Mouse (Mus musculus): ENCODE data around the gene Calcrl.
"Not testable (repeated sequence)": the region's sequence is repeated elsewhere in the genome, so short reads cannot be mapped to it uniquely, and the experiment has no call there.

Gene Calcrl

DNA sequence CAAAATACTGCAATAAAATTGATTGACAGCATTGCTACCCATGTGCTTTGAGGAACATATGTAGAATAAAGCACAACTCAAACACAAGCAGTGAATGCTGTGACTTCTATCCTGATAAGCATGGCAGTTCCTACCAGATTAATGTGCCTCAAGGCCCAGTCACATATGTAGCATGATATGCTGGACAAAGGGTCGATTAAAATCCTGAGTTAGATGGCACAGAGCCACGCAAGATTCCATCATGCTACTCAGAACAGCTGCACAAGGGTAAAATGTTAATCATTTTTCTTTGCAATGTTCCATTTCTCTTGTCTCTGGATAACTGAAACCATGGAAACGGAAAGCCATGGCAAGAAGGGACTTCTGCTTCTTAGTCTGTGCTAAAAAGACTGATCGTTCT lies 28.7 kb downstream of the Calcrl start:
- in situ Hi-C loops (cut with MboI; ENCODE audit: low sequenced_read_pairs): no loop called here

DNA sequence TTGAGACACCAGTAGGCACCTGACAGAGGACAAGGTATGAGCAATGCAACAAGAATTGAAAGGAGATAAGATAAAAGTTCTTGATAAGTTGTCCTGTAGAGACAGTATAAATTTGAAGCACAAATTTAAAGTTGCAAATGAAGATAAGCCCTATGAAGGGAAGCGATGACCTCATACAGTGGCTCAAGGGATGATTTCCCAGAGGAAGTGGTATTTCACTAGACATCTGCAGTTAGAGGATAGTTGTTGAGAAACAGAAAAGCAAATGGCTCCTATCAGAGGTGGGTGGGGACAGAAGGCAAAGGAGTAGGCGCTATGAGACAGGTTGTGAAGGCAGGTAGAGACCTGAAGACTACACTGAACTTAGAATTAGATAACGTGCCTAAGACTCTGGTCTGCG lies 32.0 kb downstream of the Calcrl start:
- in situ Hi-C loops (cut with MboI; ENCODE audit: low sequenced_read_pairs): no loop called here

DNA sequence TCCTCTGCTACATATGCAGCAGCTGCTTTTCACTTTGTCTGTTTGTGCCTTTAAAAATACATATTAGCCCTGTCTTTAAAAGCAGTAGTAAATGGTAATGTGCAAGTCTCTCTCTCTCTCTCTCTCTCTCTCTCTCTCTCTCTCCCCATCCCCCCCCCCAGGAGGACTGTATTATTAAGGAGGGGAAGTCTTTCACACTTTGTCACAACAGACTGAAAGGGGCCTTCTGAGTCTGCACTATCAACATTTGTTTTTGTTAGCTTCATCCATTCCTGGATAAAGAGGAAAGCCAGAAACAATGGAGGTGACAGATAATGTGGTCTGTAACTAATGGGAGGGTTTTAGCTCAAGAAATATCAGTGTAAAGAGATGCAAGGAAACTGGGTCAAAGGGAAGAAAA lies 36.1 kb downstream of the Calcrl start:
- in situ Hi-C loops (cut with MboI; ENCODE audit: low sequenced_read_pairs): no loop called here

GRCm38 (mm10) chr2:84388537-84388936 lies 36.7 kb downstream of the Calcrl start:
- in situ Hi-C loops (cut with MboI; ENCODE audit: low sequenced_read_pairs): not testable (repeated sequence)

GRCm38 (mm10) chr2:84388023-84388416 lies 37.2 kb downstream of the Calcrl start:
- in situ Hi-C loops (cut with MboI; ENCODE audit: low sequenced_read_pairs): no loop called here

- in situ Hi-C loops (cut with MboI; ENCODE audit: low sequenced_read_pairs): no loop called here
Measured at GRCm38 (mm10) chr2:84387394-84388022, 37.7 kb downstream of the Calcrl start.

DNA sequence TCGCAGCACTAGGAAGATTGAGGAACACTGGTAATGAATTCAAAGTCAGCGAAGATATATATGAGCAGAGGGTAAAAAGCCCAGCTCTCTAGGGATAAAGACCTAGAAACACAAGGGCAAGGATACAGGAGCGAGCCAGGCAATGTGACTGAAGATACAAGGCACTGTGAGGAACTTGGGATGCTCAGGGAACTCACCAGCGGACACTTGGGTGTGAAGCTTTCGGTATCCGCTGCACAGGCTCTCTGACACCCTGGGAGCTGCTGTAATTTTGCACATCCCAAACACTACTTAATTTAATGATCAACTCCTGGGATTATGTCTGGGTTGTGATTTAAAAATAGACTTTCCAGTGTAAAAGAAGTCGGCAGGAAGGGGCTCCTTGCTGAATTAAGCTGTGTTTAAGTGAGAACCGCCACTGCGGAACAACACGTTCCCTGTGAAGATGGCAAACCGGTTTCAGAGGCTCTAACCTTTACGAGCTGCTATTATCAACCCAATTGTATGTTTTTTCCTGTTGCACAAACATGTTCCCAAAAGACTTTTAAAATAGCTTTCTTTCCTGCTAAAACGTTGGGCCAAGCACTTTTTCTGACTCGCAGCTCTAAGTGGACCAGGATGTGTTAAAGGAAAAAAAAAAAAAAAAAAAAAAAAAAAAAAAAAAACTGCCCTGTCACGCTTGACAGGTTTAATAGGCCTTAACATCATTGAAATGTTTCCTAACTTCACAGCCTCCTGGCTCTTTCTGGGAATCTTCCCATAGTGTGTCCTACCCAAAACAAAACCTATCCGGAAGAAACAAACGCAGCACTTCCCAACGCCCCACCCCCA lies 38.4 kb downstream of the Calcrl start:
- in situ Hi-C loops (cut with MboI; ENCODE audit: low sequenced_read_pairs): no loop called here

- in situ Hi-C loops (cut with MboI; ENCODE audit: low sequenced_read_pairs): no loop called here
Measured at GRCm38 (mm10) chr2:84384911-84385693, 40.1 kb downstream of the Calcrl start.

DNA sequence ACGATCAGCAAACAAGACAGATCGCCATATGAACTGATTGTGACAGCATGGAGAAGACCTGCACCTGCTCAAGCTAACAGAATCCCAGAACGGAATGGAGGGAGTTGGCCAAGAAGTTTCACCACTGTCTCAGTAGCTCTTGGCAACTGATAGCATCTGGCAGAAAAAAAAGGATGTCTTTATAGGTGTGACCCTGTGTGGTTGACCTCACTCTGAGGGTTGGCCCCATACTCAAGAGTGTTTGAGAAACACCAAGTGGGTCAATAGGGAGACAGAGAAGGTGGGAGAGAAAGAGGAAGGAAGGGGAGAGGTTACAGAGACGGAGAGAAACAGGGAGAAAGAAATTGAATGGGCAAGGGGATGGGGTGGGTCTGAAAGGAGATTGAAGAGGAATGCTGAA lies 41.4 kb downstream of the Calcrl start:
- in situ Hi-C loops (cut with MboI; ENCODE audit: low sequenced_read_pairs): no loop called here

DNA sequence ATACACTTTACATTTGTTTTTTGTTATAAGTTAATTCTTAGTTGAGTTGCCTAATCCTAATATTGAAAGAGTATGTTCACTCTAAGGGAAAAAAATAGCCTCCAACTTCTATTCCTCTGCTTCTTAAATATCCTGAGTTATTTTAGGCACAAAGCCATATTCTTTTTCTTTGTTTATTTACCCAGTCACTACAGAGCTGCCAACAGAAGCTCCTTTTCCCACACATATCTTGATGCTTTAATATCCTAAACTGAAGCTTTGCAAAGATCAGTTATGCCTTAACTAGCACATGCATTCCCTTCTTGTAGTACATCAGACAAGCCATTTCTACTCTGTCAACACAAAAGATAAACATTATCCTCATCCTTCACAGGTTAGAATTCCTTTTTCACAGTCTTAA lies 42.7 kb downstream of the Calcrl start:
- in situ Hi-C loops (cut with MboI; ENCODE audit: low sequenced_read_pairs): no loop called here

- in situ Hi-C loops (cut with MboI; ENCODE audit: low sequenced_read_pairs): no loop called here
Measured at GRCm38 (mm10) chr2:84381997-84382396, 43.2 kb downstream of the Calcrl start.

GRCm38 (mm10) chr2:84380816-84381215 lies 44.4 kb downstream of the Calcrl start:
- in situ Hi-C loops (cut with MboI; ENCODE audit: low sequenced_read_pairs): no loop called here

DNA sequence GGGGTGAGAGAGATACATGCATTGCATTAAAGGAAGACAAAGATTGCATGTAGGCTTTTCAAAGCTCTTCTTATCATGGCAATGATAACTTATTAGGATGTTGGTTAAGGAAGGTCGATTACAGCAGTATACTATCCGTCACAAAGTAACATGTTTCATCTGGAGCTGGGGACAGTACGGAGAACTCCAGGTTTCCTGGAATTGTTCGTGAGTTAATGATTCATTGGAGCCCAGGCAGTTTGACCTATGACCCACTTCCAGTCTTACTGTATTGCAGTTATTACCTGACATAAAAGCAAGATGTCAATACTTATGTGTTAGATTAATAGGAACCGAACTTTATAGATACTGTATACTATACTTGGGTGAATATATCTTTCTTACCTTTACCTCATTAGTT lies 46.5 kb downstream of the Calcrl start:
- in situ Hi-C loops (cut with MboI; ENCODE audit: low sequenced_read_pairs): no loop called here

GRCm38 (mm10) chr2:84369256-84369655 lies 56.0 kb downstream of the Calcrl start:
- in situ Hi-C loops (cut with MboI; ENCODE audit: low sequenced_read_pairs): no loop called here

- in situ Hi-C loops (cut with MboI; ENCODE audit: low sequenced_read_pairs): no loop called here
Measured at GRCm38 (mm10) chr2:84366742-84367141, 58.5 kb downstream of the Calcrl start.

GRCm38 (mm10) chr2:84365266-84365665 lies 59.9 kb downstream of the Calcrl start:
- in situ Hi-C loops (cut with MboI; ENCODE audit: low sequenced_read_pairs): no loop called here

DNA sequence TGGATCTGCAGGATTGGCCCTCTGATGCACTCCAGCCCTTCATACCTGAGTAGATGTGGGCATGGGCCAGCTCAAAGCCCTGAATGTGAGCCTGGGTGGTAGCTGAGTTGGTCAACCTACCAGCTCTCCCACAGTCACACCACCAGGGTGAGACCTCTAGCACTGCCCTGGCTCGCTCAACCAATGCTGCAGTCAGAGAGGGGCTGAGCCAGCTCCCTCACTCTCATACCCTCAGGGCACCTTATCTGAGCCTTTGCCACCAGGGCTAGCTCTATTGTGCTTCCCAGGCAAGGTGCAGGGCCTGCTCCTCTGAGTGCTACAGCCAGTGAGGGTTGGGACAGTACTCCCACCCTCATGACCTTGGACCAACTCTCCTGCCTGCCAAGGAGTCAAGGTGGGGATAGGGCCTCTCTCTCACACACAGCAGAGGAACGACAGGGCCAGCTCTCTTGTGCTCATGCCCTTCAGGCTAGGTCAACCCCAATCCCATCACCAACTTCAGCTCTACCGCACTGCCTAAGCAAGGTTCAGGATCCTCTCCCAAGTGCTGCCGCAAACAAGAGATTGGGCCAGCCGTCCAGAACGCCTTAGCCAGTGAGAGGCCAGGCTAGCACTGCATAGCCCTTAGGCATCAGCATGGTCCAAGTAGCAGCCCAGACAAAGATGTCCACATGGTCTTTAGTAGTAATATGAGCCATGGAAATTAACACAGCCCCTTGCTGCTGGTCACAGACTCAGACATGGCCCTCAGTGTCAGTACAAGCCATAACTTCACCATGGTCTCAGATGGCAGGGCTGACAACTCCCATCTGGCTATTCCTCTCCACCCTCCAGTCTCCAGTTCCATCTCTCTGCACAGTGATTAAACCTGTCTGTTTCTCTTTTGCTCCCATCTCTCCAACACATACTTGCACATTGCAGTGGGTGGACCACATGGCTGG lies 62.2 kb downstream of the Calcrl start:
- in situ Hi-C loops (cut with MboI; ENCODE audit: low sequenced_read_pairs): no loop called here

DNA sequence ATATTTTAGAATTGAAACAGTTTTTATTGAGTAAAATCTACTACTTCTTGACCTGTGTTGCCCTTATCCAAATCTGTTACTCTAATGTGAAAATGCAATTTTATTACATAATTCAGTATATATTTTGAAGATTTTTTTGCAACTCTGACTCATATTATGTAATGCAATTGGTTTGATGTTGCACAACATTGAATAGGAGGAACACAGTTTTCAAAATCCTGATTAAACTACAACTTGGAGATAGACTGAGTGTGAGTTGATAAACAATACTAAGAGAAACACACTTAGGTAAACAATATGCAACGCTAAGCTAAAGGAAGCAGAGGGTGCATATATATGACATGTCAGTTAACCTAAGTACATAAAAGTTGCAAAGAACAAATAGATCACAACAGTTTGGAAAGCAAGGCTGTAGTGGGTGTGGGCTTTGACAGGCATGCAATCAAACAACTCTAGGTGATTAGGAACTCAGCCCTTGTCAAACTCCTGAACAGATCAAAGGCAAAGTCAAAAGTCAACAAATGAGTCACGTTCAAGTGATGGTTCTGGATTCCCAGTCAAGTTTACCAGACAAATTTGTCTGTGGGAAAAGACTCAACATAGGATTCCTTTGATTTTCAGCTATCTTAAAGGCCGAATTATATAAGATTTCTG lies 66.4 kb downstream of the Calcrl start:
- in situ Hi-C loops (cut with MboI; ENCODE audit: low sequenced_read_pairs): no loop called here

- in situ Hi-C loops (cut with MboI; ENCODE audit: low sequenced_read_pairs): no loop called here
Measured at GRCm38 (mm10) chr2:84355281-84355680, 69.9 kb downstream of the Calcrl start.

DNA sequence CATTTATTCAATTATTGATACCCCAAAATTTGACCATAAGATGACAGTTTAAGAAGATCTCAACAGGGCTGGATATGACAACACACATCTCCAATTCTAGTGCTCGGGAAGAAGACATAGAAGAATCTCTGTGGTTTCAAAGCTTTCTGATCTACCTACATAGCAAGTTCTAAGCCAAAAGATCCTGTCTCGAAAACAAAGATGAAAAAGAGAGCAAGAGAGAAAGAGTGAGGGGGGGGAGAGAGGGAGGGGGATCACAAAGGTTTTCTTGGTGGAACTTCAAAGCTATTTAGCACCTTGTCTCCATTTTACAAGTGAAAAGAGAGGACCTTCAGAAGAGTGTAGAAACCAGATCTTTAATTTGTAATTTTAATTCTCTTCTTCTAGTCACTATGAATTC lies 77.8 kb downstream of the Calcrl start:
- in situ Hi-C loops (cut with MboI; ENCODE audit: low sequenced_read_pairs): no loop called here

Data from CH12F3 (cell line).